Mouse (Mus musculus): ENCODE measurements around the gene Rybp. TPM values are rescaled to one million over a fixed set of nuclear protein-coding genes. Genes with fewer than 3 reads are reported as not detected.
A peak's percentile ranks its signal among the peaks of the same experiment; 100 is the strongest.

Gene Rybp
- total RNA-seq, 1 experiment from 2014 or later = 71.1 TPM

DNA sequence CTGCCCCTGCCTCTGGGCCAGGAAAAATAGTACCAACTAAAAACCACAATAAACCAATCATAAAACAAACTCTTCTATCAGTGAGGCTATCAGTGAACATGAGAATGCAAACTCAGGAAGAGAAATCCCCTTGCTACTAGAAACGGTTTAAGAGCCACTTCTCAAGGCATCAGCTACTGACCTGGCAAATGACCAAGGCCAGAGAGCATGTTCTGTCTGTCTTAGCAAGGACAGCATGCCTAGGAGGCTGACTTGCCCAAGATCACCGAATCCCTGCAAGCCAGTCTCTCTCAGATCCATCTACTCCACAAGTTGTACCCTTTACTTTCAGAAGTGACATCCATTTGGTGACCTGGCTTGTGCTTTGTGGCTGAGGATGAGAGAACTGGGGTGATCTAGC, 61.1 kb downstream of the Rybp start:
- ATAC-seq (ENCODE audit: extremely low read depth, insufficient number of reproducible peaks, low FRiP score, poor library complexity, severe bottlenecking) = no peak

DNA sequence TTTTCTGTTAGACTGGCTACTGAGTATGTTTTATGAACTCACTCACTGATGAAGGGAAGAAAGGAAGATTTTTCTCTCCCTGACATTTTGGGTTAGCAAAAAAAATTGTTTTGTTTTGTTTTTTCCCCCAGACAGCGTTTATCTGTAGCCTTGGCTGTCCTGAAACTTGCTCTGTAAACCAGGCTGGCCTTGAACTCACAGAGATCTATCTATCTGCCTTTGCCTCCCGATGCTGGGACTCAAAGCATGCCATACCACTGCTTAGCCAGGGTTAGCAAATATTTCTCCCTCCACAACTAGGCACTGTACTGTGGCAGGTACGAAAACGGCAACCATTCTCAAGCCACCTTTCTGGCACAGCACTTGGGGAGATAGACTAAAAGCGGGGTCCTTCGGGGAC, 63.4 kb downstream of the Rybp start:
- ATAC-seq (ENCODE audit: extremely low read depth, insufficient number of reproducible peaks, low FRiP score, poor library complexity, severe bottlenecking) = no peak

DNA sequence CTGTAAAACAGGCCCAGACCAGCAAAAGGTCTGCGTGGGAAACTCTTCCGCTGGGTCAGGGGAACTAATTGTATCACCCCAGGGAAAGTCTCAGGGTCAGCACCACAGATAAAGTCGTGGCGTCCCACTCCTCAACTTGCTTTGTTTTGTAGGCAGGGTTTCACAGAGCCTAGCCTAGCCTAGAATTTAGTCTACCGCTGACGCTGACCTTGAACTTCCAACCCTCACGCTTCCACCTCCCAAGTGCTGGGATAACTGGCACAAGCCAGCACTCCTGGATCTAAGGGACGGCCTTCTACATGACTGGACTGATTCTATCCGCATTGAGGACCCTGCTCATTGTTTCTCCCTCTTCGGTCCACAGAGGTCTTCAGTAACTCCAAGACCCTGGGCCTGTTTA, 63.9 kb downstream of the Rybp start:
- no peak for ATAC-seq (ENCODE audit: extremely low read depth, insufficient number of reproducible peaks, low FRiP score, poor library complexity, severe bottlenecking)

DNA sequence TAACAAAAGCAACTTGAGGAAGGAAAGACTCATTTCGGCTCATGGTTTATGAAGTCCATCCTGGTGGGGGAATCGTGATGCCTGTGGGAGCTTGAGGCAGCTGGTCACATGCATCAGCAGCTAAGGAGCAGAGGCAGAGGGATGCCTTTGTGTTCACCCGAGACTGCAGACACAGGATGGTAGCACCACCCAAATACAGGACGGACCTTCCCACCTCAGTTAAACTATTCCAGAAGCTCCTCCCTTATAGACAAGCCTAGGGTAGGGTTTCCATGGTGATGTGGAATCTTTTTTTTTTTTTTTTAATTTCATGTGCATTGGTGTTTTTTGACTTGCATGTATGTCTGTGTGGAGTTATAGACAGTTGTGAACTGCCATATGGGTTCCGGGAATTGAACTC, 64.4 kb downstream of the Rybp start:
- no peak for ATAC-seq (ENCODE audit: extremely low read depth, insufficient number of reproducible peaks, low FRiP score, poor library complexity, severe bottlenecking)

DNA sequence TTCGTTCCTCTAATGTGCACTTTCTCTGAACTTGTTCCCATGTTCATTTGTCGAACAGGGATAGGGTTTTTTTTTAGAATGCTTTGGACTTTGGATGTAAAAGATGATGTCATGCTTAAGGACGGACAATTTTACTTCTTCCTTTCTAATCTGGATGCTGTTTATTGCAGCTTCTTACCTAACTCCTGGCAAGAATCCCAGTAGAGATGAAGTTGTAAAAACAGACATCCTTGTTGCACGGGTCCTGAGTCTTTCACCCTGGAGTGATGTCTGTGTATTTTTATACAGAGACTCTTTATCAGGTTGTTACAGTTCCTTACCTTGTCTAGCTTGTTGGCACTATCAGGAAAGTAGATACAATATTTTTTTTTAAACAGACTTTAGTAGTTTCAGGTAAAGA, 65.5 kb downstream of the Rybp start:
- no peak for ATAC-seq (ENCODE audit: extremely low read depth, insufficient number of reproducible peaks, low FRiP score, poor library complexity, severe bottlenecking)

DNA sequence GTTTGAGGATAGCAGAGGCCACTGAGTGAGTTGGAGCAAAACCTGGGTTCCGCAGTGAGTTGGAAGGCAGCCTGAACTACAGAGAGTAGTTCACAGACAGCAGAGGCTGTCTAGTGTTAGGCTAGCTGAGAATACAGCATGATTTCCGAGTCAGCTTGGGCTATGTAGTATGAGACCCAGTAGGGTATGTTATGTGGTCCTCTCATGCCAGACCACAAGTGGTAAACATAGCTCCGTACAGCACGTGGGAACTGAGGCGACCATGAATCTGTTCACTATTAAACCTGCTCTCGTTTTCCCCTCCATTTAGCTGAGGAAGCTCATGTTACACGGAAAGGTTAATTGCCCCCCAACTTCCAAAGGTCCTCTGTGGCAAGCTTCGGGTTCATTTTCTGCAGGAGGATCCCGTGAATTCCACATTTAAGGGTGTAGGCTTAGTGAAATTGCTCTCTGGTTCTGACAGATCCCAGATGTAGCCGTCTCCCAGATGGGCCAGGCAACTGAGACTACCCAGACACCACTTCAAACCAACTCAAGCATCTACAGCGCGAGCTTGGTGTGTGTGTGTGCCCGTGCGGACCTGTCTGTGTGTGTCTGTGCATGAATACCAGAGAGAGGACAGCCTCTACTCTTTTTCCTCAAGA, 66.2 kb downstream of the Rybp start:
- ATAC-seq (ENCODE audit: extremely low read depth, insufficient number of reproducible peaks, low FRiP score, poor library complexity, severe bottlenecking) = no peak

DNA sequence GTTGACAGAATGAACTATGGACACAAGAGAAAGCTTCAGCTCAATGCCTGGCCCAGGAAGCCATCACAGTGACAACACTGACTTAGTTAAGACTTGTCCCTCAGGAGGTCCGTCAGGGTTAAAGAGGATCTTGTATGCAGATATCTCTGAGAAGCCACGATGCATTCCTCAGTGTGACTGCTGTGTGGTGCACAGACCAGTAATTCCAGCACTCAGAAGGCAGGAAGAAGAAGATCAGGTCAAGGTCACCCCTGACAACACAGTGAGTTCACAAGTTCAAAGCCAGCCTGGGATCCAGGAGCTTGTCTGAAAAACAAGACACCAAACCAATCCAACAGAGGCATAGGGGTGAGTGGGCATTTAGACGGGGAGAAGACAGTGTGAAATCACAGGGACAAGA, 67.3 kb downstream of the Rybp start:
- ATAC-seq (ENCODE audit: extremely low read depth, insufficient number of reproducible peaks, low FRiP score, poor library complexity, severe bottlenecking) = no peak

DNA sequence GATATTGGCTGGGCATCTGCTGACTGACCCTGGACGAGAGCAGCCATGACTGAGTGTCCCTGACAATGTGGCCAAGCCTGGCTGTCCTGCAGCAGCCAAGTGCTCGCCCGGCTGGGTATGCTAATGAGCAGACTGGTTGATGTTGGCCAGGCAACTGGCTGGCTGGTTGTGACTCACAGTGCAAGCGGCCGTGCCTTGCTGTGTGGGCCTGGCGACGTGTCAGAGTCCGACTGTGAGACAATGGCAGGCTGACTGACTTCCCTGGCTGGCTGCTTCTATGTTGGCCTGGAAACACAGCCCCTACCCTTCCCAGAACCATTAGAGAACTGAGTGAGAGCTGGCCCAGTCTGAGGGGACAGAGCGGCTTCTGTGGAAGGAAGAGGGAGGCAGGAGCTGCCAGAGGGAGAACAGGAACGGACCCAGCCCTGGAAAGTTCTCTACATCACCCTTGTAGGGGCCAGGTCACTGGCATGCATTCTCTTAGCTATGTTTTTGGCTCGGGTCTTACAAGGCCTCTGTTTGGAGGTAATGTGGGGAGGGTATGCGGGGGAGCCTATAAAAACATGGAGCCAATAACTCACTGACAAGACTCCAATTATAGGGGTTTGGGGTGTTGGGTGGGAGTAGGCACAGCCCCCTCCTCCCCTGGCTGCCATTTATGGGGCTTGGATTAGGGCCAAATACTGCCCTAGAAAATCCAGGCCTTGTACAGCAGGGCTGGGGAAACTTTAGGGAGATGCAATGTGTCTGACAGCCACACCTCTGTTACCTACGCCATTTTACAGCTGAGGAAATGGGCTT, 68.5 kb downstream of the Rybp start:
- no peak for ATAC-seq (ENCODE audit: extremely low read depth, insufficient number of reproducible peaks, low FRiP score, poor library complexity, severe bottlenecking)

DNA sequence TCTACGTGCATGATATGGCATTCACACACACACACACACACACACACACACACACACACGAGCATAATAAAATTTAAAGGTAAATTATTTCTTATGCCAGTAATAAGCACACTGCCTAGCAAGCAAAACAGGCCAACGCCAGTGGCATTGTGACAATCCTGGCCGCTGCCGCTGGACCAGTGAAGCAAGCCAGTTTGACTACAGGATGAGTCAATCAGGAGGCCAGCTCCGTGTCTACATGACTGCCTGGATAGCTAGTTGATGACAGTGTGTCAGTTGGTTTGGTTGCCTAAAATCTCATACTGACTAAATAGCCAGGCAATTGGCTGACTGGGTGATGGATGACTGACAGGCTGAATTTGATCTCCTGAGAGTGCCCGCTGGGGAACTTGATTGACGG, 69.8 kb downstream of the Rybp start:
- ATAC-seq (ENCODE audit: extremely low read depth, insufficient number of reproducible peaks, low FRiP score, poor library complexity, severe bottlenecking) = no peak

DNA sequence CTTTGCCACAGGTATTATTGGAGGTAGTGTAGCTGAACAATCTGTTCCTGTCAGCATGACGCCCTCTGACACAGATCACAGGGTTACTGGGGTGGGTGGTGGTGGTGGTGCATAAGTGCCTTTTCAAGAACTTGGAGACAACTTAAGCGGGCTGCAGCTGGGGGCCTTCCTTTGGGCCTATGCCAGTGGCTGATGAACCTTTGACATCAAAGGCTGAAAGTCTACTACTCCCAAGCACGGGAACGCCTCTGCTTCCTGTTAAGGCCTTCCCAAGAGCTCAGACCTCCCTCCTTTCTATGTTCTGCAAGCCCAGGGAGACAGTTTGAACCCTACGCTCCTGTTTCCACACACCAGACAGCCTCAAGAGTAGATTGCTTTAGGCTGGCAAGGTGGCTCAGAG, 70.3 kb downstream of the Rybp start:
- no peak for ATAC-seq (ENCODE audit: extremely low read depth, insufficient number of reproducible peaks, low FRiP score, poor library complexity, severe bottlenecking)

DNA sequence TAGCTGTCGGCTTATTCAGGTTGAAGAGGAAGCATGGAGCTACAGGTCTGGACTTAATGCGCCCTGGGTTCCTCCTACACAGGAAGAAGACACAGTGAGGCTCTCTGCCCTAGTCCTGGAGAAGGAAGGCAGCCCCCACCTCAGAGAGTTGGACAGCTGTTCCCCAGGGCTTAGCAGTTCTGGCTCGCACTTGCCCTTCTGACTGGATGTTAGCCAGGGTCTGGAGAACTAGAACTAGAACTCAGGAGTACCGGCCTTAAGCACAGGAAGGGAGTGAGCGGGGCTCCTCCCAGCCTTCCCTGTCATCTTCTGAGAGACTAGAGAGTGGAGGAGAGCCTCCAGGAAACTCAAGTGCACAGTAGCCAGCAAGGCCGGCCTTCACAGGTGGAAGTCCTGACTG, 71.5 kb downstream of the Rybp start:
- ATAC-seq (ENCODE audit: extremely low read depth, insufficient number of reproducible peaks, low FRiP score, poor library complexity, severe bottlenecking) = no peak

DNA sequence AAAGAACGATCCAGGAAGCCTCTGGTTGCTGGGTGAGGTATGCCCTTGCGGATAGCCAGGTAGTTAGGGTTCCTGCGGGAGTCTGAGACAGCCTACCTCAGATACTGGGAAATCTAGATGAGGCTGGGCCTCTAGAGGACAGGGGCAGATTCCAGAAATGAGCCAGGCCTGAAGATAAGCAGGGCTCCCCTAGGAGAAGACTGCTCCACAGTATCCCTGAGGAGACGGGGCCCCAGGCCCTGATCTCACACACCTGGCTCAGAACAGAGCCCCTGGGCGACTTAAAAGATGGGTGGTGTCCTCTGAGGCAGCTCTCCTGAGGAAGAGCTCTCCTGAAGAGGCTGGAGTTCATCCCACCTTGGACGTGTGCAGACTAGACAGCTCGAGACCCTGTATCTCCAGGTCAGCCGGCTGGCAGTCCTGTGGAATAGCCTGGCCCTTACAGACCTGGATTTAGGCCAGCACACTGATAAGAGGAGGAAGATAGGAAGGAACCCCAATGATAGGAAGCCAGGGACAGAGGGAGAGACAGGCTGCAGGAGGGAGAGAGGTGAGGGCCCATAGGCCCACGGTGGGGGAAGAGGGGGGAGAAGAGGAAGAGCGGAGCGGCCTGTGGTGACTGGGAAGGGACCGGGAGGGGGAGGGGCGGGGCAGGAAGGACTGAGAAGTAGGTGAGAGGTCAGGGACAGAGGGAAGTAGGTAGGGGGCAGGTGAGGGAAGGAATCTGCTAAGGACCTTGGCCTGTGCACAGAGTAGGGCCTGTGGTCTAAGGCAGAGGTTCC, 73.0 kb downstream of the Rybp start:
- ATAC-seq (ENCODE audit: extremely low read depth, insufficient number of reproducible peaks, low FRiP score, poor library complexity, severe bottlenecking) = peak; percentile 49

DNA sequence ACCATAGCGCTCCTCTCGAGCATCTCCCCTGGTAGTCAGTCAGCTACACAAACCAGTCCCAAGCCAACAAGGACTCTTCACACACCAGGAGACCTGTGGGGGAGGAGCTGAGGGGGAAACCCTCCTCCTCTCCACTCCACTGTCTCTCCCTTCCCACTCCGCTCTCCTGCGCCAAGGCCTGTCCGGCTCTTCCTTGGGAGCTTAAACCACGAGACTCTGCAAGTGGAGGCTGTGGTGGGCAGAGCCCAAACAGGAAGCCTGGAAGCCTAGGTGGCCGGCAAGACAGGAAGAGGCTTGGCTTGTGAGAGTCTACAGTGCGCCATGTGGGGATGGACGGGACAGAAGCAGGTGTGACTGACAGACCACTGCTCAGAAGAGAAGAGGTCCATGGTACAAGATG, 73.7 kb downstream of the Rybp start:
- no peak for ATAC-seq (ENCODE audit: extremely low read depth, insufficient number of reproducible peaks, low FRiP score, poor library complexity, severe bottlenecking)

DNA sequence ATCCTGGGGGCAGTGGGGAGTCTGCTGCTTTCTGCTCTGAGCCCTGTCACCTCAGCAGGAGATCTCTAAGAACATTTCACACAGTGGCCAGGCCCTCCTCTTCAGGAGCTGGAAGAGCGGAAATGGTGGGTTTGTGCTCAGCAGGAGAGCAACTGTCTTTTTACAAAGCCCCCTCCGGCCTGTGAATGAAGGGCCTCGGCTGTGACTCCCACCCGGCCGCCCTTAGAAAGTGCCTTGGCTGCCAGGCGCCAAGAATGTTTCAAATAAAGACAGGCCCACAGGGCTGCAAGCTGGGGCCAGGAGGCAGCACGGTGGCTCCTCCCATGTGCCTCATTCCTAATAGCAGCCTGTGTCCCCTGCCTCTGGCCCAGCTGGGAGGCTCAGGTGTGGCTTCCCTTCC, 74.5 kb downstream of the Rybp start:
- no peak for ATAC-seq (ENCODE audit: extremely low read depth, insufficient number of reproducible peaks, low FRiP score, poor library complexity, severe bottlenecking)

DNA sequence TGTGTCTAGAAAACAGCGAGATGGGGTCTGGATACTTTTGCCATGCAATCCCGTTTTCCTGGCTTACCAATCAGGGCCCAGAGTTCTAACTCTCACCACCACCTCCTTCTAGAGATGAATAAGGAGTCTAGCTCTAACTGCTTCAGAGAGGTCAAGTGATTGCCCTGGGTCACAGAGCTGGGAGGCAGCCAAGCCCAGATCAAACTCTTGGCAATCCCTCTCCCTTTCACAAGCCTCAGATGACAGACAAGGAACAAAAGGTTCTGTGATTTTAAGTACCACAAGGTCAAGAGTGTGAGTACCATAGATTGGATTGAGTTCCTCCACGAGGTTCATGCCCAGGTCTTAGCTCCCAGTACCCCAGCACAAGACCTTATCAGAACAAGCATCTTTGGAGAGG, 75.6 kb downstream of the Rybp start:
- no peak for ATAC-seq (ENCODE audit: extremely low read depth, insufficient number of reproducible peaks, low FRiP score, poor library complexity, severe bottlenecking)

DNA sequence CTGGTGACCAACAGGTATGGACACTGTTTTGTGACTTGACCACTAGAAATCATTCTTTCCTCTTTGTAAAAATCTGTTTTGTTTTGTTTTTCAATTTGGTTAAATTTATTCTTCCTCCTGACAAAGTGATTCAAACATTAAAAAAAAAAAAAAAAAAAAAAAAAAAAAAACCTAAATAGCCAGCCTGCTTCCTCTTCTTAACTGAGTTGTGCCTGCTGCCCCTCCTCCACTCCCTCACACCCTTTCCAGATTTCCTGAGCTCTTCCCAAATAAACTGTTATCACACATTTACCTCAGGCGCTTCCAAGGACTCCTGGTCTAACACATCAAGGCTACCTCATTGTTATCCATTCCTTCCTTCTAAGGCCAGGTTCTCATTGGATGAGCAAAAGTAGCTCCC, 76.8 kb downstream of the Rybp start:
- ATAC-seq (ENCODE audit: extremely low read depth, insufficient number of reproducible peaks, low FRiP score, poor library complexity, severe bottlenecking) = no peak

DNA sequence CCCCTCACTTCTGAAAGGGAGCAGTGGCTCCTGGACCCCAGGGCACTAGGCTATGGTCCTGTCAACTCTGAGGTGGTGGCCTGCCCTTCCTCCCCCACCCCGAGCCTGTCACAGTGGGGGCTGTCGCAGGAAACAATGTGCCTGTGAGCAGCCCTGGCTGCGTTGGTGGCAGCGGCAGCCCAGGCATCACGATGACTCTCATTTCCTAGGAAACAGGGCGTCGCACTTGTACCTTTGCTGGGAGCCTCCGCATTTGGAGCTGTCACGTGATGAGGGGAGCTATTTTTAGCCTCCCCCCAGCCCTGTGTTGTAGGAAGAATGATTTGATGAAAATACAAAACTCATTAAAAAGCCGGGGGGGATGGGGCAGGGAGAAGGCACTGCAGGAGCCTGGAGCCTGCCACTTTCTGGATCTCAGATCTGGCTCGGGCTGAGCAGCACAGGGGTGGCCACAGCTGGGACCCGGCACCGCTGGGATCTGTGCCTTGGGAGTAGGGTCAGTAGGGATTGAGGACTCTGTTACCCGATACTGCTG, 80.5 kb downstream of the Rybp start:
- ATAC-seq (ENCODE audit: extremely low read depth, insufficient number of reproducible peaks, low FRiP score, poor library complexity, severe bottlenecking) = no peak

DNA sequence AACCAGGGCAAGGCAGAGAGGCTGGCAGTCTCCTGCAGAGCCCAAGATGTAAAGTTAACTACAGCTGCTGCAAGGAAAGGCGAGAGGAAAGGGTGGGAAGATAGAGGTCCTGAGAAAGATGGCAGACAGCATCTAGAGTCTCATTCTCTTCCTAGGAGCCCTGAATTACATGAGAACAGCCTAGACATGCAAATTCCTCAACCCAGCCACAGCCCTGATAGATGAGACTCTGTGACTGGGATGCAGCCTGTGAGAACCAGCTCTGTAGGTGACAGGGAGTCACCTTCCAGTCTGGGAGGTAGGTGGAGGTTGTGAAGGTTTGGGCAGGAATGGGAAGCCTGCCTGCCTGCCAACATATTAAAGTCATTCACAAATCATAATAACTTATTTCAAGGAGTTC, 81.0 kb downstream of the Rybp start:
- ATAC-seq (ENCODE audit: extremely low read depth, insufficient number of reproducible peaks, low FRiP score, poor library complexity, severe bottlenecking) = no peak

DNA sequence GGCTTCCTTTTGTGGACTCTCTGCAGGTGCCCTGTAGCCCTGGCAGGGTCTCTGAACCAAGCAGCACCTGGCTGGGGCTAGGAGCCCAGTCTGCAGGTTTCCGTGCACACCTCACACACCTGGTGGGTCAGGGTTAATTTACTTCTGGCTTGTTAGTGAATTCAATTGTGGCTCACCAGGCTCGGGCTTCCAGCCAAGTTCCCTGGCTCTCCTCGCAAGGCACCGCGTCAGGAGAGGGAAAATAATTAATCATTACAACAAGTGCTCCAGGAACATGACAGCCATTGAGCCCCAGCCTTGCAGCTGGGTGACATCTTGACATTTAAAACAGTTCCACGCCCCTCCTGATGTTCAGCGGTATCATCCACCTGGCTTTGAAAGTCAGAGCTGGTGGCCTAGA, 82.8 kb downstream of the Rybp start:
- ATAC-seq (ENCODE audit: extremely low read depth, insufficient number of reproducible peaks, low FRiP score, poor library complexity, severe bottlenecking) = no peak

DNA sequence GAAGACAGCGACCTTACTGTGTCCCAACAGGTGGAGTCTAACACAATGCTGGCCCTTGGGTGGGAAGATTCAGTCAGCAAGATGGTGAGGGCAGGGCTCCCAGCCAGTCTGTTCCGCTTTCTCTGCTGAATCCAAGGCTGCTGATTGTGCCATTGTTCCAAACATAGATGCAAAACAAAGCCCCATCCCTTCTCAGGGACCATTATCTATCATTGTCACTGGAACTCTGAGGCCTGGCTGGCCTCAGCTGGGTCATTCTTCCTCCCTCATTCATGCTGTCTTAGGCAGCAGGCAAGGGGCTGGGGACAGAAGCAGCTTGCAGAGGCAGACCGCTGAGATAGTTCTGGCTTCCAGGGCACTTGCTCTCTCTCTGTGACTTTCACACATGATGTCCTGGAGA, 83.8 kb downstream of the Rybp start:
- ATAC-seq (ENCODE audit: extremely low read depth, insufficient number of reproducible peaks, low FRiP score, poor library complexity, severe bottlenecking) = no peak
